Mouse (Mus musculus) stomach, postnatal 0 days (tissue): Measurements from ENCODE around the gene Polr2a.

Source experiments
- CTCF ChIP-seq: IDR thresholded peaks from 2 replicates; pipeline ENCODE4 v1.5.1; 2016; ENCODE audit warnings: antibody characterized with exemption, low read depth, mild to moderate bottlenecking, moderate library complexity
- EP300 ChIP-seq: optimal IDR thresholded peaks from 2 replicates; pipeline ENCODE3; 2016; ENCODE audit warnings: antibody characterized with exemption

DNA sequence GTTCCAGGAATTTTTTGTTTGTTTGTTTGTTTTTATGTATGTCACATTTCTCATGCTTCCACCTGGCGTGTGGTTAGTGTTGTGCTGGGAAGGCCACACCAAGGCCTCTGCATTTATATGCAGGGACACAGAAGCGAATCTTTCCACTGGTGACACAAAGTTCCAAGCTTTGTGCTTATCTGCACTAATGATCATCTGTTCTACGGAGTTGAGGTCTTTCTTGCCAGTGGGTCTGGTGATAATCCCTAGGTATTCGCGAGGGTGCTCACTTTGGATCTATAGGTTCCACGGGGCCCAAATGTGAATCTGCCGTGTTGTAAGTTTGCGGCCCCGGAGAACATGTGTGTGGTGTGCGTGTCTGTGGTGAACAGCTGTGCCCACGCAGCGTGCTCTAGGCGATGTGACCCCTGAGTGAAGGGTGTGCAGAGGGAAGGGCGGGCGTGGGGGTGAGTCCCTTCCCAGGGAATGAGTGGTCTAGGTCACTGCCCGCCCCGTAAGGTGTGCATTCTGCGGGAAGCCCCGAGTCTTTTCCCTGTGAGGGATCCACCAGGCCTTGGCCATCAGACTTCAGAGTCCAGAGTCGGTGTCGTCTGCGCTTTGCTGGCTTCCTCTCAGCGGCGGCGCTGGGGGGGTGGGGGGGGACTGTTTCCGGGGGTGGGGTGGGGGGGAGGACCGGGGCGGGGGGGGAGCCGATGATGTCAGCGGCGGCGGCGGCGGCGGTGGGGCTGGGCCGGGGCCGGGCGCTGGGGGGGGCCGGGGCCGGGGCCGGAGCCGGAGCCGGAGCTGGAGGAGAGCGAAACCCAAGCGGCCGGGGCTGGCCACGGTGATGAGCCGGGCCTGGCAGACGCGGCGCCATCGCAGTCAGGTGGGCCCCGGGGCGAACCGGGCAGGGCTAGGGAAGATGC is 7.0 kb upstream of the Polr2a start, which contains the start of gene Zbtb4:
- TF ChIP-seq CTCF (no peak), EP300 (no peak)
